8 mouse cellular contexts compared by ENCODE assay signal in the genomic region with DNA sequence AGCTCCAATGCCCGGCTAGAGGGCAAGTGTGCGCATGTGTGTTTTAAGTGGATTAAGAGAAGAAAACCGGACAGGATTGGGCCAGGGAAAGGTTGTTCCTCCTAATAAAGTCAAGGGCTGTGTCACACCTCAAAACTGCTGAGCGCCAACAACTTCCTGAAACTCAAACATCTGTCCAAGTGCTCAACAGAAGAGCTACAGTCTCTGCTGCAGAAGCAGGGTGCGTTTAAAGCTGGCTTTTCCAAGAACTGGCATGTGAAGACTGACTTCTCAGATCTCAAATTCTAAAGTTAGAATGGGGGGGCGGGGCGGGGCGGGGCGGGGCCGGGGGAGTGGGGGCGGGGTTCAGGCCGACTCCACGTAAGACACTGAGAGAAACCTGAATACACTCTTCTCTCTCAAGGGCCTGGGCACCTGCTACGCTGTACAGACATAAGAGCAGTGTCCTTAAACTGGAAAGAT. TPM values are rescaled to one million over a fixed set of nuclear protein-coding genes. Genes with fewer than 3 reads are reported as not detected.
A peak's percentile ranks its signal among the peaks of the same experiment; 100 is the strongest.
DNase-seq lines count a peak whose midpoint lies in the region; ATAC-seq and TF ChIP-seq lines count a peak whose summit lies in the region.

No protein-coding gene starts in this region.

- ATAC-seq in kidney, embryonic 14.5 days (ENCODE audit: low FRiP score, low TSS enrichment) = 0 out of 2 replicates have a peak, but pooled peaks have one; percentile 13
- no peak for ATAC-seq in embryonic facial prominence, embryonic 12.5 days (ENCODE audit: insufficient number of reproducible peaks, insufficient read depth, low FRiP score, low TSS enrichment)
- no peak for ATAC-seq in limb, embryonic 11.5 days (ENCODE audit: insufficient number of reproducible peaks, low FRiP score, low TSS enrichment, low read depth)
- peak; percentile 25; the same call in 1 of the 2 replicates for ATAC-seq in midbrain, postnatal 0 days (ENCODE audit: low FRiP score)
- no peak for ATAC-seq in monocyte, adult 5-6 weeks (replicated peaks; ENCODE audit: insufficient number of reproducible peaks, low FRiP score, low TSS enrichment, poor library complexity, severe bottlenecking)

- 29% methylated on average over 14 of the region's 14 CpGs for WGBS in kidney, embryonic 14.5 days
- 23% methylated on average over 14 of the region's 14 CpGs for WGBS in embryonic facial prominence, embryonic 12.5 days
- WGBS in limb, embryonic 11.5 days = 34% methylated on average over 14 of the region's 14 CpGs
- 31% methylated on average over 14 of the region's 14 CpGs for WGBS in midbrain, postnatal 0 days

- no peak for TF ChIP-seq CTCF in midbrain, postnatal 0 days (IDR thresholded peaks at IDR 0.05)

- peak overlapping the region; percentile 43; the same call in 1 of the 2 replicates for H3K27ac ChIP-seq in kidney, embryonic 14.5 days (ENCODE audit: low read depth, low read length)
- H3K27ac ChIP-seq in embryonic facial prominence, embryonic 12.5 days = peak overlapping the region; percentile 41
- 0 out of 2 replicates have a peak overlapping the region, but pooled peaks have one; percentile 36 for H3K27ac ChIP-seq in limb, embryonic 11.5 days (replicated peaks; ENCODE audit: low read depth, low read length)
- 0 out of 2 replicates have a peak overlapping the region, but pooled peaks have one; percentile 47 for H3K27ac ChIP-seq in midbrain, postnatal 0 days (ENCODE audit: low read depth, low read length)

- no peak overlapping the region for H3K9ac ChIP-seq in kidney, embryonic 14.5 days (ENCODE audit: low read depth, low read length)
- no peak overlapping the region for H3K9ac ChIP-seq in embryonic facial prominence, embryonic 12.5 days
- H3K9ac ChIP-seq in limb, embryonic 11.5 days (ENCODE audit: low read length) = no peak overlapping the region
- 0 out of 2 replicates have a peak overlapping the region, but pooled peaks have one; percentile 19 for H3K9ac ChIP-seq in midbrain, postnatal 0 days (replicated peaks; ENCODE audit: low read length, poor library complexity, severe bottlenecking)

- H3K4me2 ChIP-seq in kidney, embryonic 14.5 days (replicated peaks; ENCODE audit: low read depth, low read length) = 0 out of 2 replicates have a peak overlapping the region, but pooled peaks have one; percentile 46
- peak overlapping the region; percentile 34 for H3K4me2 ChIP-seq in embryonic facial prominence, embryonic 12.5 days (replicated peaks)
- H3K4me2 ChIP-seq in limb, embryonic 11.5 days (ENCODE audit: low read depth, severe bottlenecking) = no peak overlapping the region
- H3K4me2 ChIP-seq in midbrain, postnatal 0 days (ENCODE audit: low read depth, low read length, poor library complexity, severe bottlenecking) = peak overlapping the region; percentile 35; the same call in 1 of the 2 replicates

- no peak overlapping the region for H3K4me3 ChIP-seq in kidney, embryonic 14.5 days (ENCODE audit: low read length)
- H3K4me3 ChIP-seq in embryonic facial prominence, embryonic 12.5 days = no peak overlapping the region
- no peak overlapping the region for H3K4me3 ChIP-seq in limb, embryonic 11.5 days (ENCODE audit: low read depth, low read length)
- H3K4me3 ChIP-seq in midbrain, postnatal 0 days (ENCODE audit: low read depth, low read length) = no peak overlapping the region

- H3K9me3 ChIP-seq in kidney, embryonic 14.5 days (ENCODE audit: control insufficient read depth, low read length) = no peaks in the 10 kb centered on the region
- H3K9me3 ChIP-seq in embryonic facial prominence, embryonic 12.5 days = no peaks in the 10 kb centered on the region
- H3K9me3 ChIP-seq in limb, embryonic 11.5 days (ENCODE audit: control insufficient read depth, low read length) = no peaks in the 10 kb centered on the region
- H3K9me3 ChIP-seq in midbrain, postnatal 0 days (ENCODE audit: low read length) = no peaks in the 10 kb centered on the region

- intact Hi-C loops in left cerebral cortex, postnatal 25 days (cut with DNase I) = no loop called here
- intact Hi-C loops in left cerebral cortex, postnatal 14 days (cut with DNase I) = no loop called here

- H3K27me3 ChIP-seq in kidney, embryonic 14.5 days (ENCODE audit: control insufficient read depth, insufficient read depth, low read length) = no peaks in the 10 kb centered on the region
- no peaks in the 10 kb centered on the region for H3K27me3 ChIP-seq in embryonic facial prominence, embryonic 12.5 days
- no peaks in the 10 kb centered on the region for H3K27me3 ChIP-seq in limb, embryonic 11.5 days (ENCODE audit: control insufficient read depth, insufficient read depth, low read length)
- no peaks in the 10 kb centered on the region for H3K27me3 ChIP-seq in midbrain, postnatal 0 days (ENCODE audit: insufficient read depth, low read length)

- no peaks in the 10 kb centered on the region for H3K36me3 ChIP-seq in kidney, embryonic 14.5 days (ENCODE audit: control insufficient read depth, insufficient read depth, low read length)
- H3K36me3 ChIP-seq in embryonic facial prominence, embryonic 12.5 days = no peaks in the 10 kb centered on the region
- H3K36me3 ChIP-seq in limb, embryonic 11.5 days (ENCODE audit: control insufficient read depth, insufficient read depth, low read length) = no peaks in the 10 kb centered on the region
- no peaks in the 10 kb centered on the region for H3K36me3 ChIP-seq in midbrain, postnatal 0 days (ENCODE audit: insufficient read depth, low read length)

- DNase-seq in kidney, adult 9 months = no peak
- no peak for DNase-seq in limb, embryonic 11.5 days (ENCODE audit: low spot score)
- no peak for DNase-seq in midbrain, postnatal 0 days (ENCODE audit: low spot score)
- no peak for DNase-seq in left cerebral cortex, postnatal 25 days (ENCODE audit: low spot score in 2 of 2)
- no peak for DNase-seq in left cerebral cortex, postnatal 14 days (ENCODE audit: low spot score in 2 of 2)

- H3K4me1 ChIP-seq in kidney, embryonic 14.5 days (ENCODE audit: control insufficient read depth, insufficient read depth, low read length) = peaks cover 27% of the 10 kb centered on the region
- H3K4me1 ChIP-seq in embryonic facial prominence, embryonic 12.5 days = peaks cover 48% of the 10 kb centered on the region
- peaks cover 27% of the 10 kb centered on the region for H3K4me1 ChIP-seq in limb, embryonic 11.5 days (ENCODE audit: control insufficient read depth, insufficient read depth, low read length)
- peaks cover 21% of the 10 kb centered on the region for H3K4me1 ChIP-seq in midbrain, postnatal 0 days (ENCODE audit: insufficient read depth, low read length)

RNA-seq across cellular contexts. Expression of a gene that starts 15.7 kb away (rescaled TPM):
- 103 and 104 TPM in 2 replicates for polyA plus RNA-seq in kidney, embryonic 14.5 days (2014; fragmentation: Nextera tagmentation; extraction: Ambion mirVana)
- 91.9 and 98.2 TPM in 2 replicates for polyA plus RNA-seq in embryonic facial prominence, embryonic 12.5 days (2016; fragmentation: Nextera tagmentation; extraction: Ambion mirVana)
- polyA plus RNA-seq in limb, embryonic 11.5 days (2014; fragmentation: Nextera tagmentation; extraction: Ambion mirVana) = 138 and 143 TPM in 2 replicates
- total RNA-seq in midbrain, postnatal 0 days (2014; rRNA removed) = 54.4 and 74.2 TPM in 2 replicates
- polyA plus RNA-seq in midbrain, postnatal 0 days (2015; fragmentation: Nextera tagmentation; extraction: Ambion mirVana) = 32.7 and 42.7 TPM in 2 replicates
- 10 to 100 TPM; 44.6 to 46.9 TPM for total RNA-seq in left cerebral cortex, postnatal 25 days (2021)
- total RNA-seq in left cerebral cortex, postnatal 14 days (2021) = 10 to 100 TPM; 74.1 to 81.2 TPM
- total RNA-seq in monocyte, adult 5-6 weeks (2017) = 12.9 to 32.1 TPM (median 23.7 TPM) in 3 replicates

RNA-seq across cellular contexts. Expression of a gene that starts 38.8 kb away (rescaled TPM):
- 86.5 and 121 TPM in 2 replicates for polyA plus RNA-seq in kidney, embryonic 14.5 days (2014; fragmentation: Nextera tagmentation; extraction: Ambion mirVana)
- 64.6 and 66.3 TPM in 2 replicates for polyA plus RNA-seq in embryonic facial prominence, embryonic 12.5 days (2016; fragmentation: Nextera tagmentation; extraction: Ambion mirVana)
- 77.0 and 81.5 TPM in 2 replicates for polyA plus RNA-seq in limb, embryonic 11.5 days (2014; fragmentation: Nextera tagmentation; extraction: Ambion mirVana)
- total RNA-seq in midbrain, postnatal 0 days (2014; rRNA removed) = 40.7 and 52.5 TPM in 2 replicates
- polyA plus RNA-seq in midbrain, postnatal 0 days (2015; fragmentation: Nextera tagmentation; extraction: Ambion mirVana) = 74.4 and 74.9 TPM in 2 replicates
- 10 to 100 TPM; 48.7 to 51.7 TPM for total RNA-seq in left cerebral cortex, postnatal 25 days (2021)
- total RNA-seq in left cerebral cortex, postnatal 14 days (2021) = 10 to 100 TPM; 44.0 to 46.4 TPM
- total RNA-seq in monocyte, adult 5-6 weeks (2017) = 134 to 200 TPM (median 168 TPM) in 3 replicates

Comparison
In these comparisons a context has a peak if more than half of its experiments do, and no peak if none do; other contexts are left out.
1. ATAC-seq: peak in kidney, embryonic 14.5 days (single experiment) and midbrain, postnatal 0 days (single experiment); none in embryonic facial prominence, embryonic 12.5 days (single experiment), limb, embryonic 11.5 days (single experiment) and monocyte, adult 5-6 weeks (single experiment).
2. Peak in every context shown above with its lines, with median percentiles within 50 percentile points of each other: H3K27ac ChIP-seq.